Mouse (Mus musculus) adipocyte (in vitro differentiated cells): Measurements from ENCODE around the gene Morc3.
"Not testable (repeated sequence)": the region's sequence is repeated elsewhere in the genome, so short reads cannot be mapped to it uniquely, and the experiment has no call there.

Experiments
- DNase-seq: peaks from one replicate; pipeline ENCODE4 v3.0.0-alpha.2; 2016; ENCODE audit warnings: low spot score

Gene Morc3

DNA sequence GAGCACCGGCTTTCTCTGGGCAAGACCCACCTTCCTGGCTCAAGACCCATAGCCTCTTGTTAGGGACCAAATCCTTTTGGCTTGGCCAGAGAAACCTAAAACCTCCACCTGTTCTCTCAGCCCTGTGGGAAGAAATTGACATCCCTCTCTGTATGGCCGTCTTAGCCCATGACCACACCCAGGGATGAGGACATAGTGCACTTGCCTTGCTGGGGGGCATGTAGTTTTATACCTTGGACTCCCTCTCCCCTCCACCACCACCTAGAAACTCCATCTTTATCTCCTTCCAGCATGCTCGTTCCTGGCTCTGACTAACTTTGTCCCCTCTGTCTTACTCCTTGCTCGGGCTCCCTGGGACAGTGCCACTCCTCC, 12.6 kb upstream of the Morc3 start:
- no peak for DNase-seq

DNA sequence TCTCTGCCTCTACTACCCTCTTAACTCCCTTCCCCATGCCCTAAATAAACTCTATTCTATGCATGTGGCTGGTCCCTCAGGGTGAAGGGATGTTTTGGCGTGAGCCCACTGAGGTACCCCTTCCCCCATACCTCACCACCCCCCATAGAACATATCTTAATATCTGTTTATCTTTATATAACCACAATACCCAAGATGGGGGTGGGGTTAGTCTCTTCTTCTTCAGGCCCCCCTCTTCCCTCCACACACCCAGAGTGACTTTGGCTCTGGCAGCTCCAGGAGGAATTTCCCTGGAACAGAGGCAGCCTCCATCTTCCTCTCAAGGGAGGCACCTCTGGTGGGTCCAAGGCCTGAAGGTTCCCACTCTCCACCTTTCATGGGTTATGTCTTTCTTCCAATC, 11.9 kb upstream of the Morc3 start:
- DNase-seq, result no peak

DNA sequence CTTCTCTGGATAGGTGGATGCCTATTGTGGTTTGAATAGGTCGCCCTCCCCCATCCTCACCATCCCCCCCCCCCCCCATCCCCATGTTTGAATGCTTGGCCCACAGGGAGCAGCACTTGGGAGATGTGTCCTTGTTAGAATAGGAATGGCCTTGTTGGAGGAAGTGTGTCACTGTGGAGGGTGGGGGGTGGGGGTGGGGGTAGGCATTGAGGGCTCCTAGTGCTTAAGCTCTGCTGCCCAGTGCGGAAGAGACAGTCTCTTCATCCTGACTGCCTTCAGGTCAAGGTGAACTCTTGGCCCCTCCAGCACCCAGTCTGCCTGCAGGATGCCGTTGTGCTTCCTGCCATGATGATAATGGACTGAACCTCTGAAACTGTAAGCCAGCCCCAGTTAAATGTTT, 10.2 kb upstream of the Morc3 start:
- DNase-seq, result no peak

DNA sequence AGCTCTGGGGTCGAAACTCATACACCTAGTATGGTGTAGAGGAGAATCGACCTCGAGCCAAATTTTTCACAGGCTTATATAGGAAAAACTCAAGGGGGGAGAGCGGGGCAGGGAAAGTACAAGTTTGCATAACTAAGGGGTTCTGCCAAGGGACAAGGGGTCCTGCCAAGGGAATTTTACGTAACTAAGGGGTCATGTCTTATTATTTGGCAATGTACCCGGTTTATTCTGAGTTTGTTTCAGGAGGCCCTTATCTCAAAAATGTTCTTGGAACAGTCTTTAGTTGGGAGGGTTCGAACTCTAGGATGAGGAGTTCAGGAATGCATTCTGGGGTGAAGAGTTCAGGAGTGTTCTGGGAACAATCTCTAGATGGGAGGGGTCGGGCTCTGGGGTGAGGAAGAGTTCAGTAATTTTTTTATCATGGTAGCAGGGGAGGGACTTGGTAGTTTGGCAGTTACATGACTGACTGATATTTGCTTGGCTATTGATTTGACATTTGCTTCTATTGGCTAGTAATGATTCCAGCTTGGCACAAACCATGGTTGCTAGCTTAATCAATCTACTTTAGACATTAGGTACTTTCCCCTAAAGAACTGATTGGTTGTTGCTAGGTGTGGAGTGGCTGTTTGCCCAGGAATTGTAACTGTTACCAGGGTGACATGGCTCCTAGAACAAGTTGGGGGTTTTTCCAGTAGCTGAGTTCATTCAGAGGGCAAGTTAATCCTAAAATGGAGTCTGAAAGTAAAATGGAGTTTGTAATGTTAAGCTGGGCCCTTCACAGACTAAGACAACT, 9.3 kb upstream of the Morc3 start:
- peak; percentile 91 for DNase-seq

DNA sequence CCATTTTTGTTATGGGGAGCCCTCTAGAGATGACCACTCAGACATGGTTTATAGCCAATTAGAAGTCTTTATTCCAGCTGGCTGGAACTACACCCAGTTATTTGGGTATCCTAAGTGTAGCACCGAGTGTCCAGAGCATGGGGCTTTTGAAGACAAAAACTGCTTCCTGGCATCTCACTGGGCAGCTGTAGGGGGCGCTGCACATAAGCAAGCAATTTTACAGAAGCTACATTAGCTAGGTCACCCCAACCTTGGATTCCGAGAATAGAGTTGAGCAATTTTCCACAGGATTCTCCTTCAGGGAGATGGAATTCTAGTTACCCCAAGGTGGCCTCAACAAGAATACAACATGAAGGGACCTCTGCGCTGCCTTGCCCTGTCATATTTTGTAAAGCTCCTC, 7.1 kb upstream of the Morc3 start:
- DNase-seq, result no peak

GRCm38 (mm10) chr16:93825463-93825862, 6.5 kb upstream of the Morc3 start:
- no peak for DNase-seq

DNA sequence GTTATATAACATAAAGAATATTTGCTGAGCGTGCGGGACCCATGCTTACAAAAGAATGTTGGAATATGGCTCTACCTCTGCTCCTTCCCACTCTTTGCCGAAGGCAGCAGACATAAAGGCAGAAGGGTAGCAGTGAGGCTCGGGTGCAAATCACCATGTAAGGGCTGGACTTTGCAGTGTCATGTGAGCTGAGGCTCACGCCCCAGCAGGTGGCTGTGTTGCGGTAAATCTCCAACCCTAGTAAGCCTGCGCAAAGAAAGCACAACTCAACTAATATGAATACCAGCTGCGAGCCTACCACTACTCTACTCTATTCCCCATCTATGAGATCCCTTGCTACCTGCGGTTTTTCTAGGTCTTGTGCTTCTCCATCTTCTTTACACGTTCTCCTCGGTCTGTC, 5.9 kb upstream of the Morc3 start:
- DNase-seq, result no peak

- not testable (repeated sequence) for DNase-seq
Observed at GRCm38 (mm10) chr16:93826478-93826877, 5.4 kb upstream of the Morc3 start.

DNA sequence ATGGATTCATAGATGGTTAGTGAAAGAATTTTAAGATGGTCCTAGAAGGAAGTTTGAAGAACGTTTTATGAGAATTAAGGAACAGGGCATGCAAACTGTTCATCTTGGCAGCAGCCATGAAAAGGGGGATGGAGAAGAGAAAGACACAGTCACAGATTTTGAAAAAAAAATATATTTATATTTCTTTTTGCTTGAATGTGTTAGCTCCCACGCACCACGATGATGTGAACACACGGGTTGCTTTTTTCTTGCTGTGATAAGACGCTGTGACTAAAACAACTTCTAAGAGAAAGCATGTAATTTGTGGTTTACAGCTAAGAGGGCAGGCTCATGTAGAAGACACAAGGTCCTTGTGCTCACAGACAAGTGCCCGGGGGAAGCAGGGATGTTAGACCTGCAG, 5.0 kb upstream of the Morc3 start:
- DNase-seq, result no peak

GRCm38 (mm10) chr16:93829526-93829925, 2.4 kb upstream of the Morc3 start:
- DNase-seq, result no peak

DNA sequence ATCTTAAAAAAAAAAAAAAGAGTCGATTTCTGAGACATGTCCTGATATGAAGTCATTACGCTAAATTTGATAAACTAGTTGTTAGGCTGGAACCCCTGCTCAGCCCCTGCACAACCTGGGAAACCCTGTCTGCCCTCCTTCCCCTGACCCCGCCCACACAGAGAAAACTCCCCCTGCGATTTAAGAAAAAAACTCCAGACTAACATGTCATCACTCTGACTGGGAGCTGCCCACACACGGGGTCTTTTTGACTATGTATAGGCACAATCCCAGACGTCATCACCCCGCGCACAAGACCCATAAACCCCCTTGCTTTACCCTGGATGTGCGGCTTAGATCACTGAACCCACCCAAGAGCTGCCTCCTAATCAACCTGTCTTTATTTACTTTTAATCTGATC, 1.9 kb upstream of the Morc3 start:
- no peak for DNase-seq

- DNase-seq, result no peak
Observed at GRCm38 (mm10) chr16:93830916-93831315, 1.0 kb upstream of the Morc3 start.

DNA sequence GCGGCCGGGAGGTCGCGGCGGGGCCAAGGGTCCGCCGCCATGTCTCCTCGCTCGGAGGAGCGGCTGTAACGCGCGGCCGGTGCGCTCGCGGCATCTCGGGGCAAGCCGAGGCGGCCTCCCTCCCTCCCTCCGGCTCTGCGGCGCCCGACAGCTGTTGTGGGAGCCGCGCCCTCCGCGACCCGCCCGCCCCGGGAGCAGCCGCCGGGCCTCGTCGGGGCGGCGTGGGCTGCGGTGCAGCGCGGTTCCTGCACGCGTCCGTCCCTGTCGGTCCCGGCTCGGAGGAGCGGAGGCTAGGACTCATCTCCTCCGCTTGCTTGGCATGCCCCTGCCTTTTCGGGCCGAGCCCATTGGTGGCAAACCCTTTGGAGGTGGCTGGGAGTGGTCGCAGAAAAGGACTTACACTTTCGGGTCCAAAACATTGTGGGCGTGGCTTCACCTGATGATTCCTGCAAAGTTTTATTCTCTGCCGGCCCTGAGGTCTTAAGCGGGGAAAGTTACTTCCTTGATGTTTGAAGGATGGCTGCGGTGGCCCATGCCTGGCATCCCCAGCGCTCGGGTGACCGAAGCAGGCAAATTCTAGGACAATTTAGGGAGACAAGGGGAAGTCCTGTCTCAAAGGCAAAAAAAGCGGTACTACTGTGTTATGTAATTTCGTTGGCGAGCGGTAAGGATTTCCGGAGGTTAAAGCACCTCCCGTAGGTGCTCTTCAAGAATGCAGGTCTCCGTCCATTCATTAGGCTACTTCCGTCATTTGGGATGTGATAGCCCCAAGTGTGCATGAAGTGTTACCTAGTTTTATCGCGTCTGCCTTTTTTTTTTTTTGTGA, 743 bp downstream of the Morc3 start:
- peak; percentile 45 for DNase-seq

DNA sequence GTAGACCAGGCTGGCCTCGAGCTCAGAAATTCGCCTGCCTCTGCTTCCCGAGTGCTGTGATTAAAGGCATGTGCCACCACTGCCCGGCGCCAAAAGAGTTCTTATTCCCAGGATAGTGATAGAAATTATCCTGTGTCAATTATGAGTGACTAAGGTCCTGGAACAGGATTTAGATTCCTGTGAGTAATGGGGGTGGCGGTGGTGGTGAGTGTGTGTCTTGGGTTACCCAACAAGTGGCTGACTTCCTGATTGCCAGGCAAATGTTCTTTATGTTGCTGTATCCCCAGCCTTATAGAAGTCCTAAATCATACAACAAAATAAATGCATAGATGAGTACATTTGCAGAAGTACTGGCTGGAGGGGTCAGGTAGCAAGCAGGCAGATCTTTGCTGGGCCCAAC, 1.6 kb downstream of the Morc3 start:
- DNase-seq, result no peak

- peak; percentile 57 for DNase-seq
Observed at GRCm38 (mm10) chr16:93834076-93834475, 2.2 kb downstream of the Morc3 start.

DNA sequence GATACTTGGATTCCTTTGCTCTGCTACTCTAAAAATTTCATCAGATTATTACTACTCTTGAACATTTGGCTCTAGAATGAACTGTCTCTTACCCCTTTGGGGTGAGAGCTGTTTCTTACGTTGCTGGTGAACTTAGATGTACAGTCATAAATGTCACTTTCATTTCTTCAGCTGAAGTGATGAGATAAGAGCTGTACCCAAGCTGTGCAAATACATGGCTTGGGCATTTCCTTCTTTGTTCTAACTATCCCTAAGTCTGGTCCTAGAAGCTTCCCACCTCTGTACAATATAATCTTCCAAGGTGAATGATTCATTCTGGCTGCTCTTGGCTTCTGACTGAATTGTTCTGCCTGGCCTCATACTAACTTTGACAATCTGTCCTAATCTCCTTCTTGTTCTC, 7.1 kb downstream of the Morc3 start:
- DNase-seq, result no peak

DNA sequence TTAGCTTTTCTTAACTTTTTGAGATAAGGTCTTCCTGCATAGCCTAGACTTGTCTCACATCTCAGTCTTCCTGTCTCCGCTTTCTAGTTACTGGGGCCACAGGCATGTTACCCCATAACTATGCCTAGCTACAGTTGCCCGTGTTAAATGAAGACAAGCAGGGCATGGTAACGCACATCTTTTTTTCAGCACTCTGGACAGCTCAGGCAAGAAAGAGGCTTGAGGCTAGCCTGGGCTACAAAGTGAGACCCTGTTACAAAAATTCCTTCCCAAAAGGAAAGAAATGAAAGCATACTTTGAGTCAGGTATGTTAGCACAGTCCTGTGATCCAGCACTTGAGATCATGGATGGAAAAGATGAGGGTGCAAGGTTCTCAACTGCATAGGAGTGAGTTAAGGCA, 18.6 kb downstream of the Morc3 start:
- DNase-seq, result no peak

GRCm38 (mm10) chr16:93859967-93860366, 28.0 kb downstream of the Morc3 start:
- no peak for DNase-seq

GRCm38 (mm10) chr16:93860686-93861085, 28.8 kb downstream of the Morc3 start:
- peak; percentile 50 for DNase-seq

- DNase-seq, result no peak
Observed at GRCm38 (mm10) chr16:93874841-93875240, 42.9 kb downstream of the Morc3 start.

- no peak for DNase-seq
Observed at GRCm38 (mm10) chr16:93877612-93878380, 45.9 kb downstream of the Morc3 start.

GRCm38 (mm10) chr16:93883423-93884085, 51.6 kb downstream of the Morc3 start, which contains the start of gene Chaf1b:
TSS of gene Chaf1b (plus strand) at chr16:93883901.
- peak; percentile 95 for DNase-seq
